ENCODE assay signal across 15 mouse cellular contexts in genomic region chr17:52565467-52566155, GRCm38 (mm10). TPM values are rescaled to one million over a fixed set of nuclear protein-coding genes. Genes with fewer than 3 reads are reported as not detected.
A peak's percentile ranks its signal among the peaks of the same experiment; 100 is the strongest.
DNase-seq lines count a peak whose midpoint lies in the region; ATAC-seq and TF ChIP-seq lines count a peak whose summit lies in the region.
"Had no signal": no experiment of that assay in that cellular context is flagged by ENCODE, and none has a peak within 500 bp of the region (broad histone marks: within the 10 kb centered on the region; RNA-seq: fewer than 3 reads in every experiment).

No protein-coding gene starts in this region.

- peak; percentile 66 for TF ChIP-seq CTCF in layer of hippocampus, adult 2 months (conservative IDR thresholded peaks at IDR 0.05)

- DNase-seq in layer of hippocampus, adult 2 months (ENCODE audit: low spot score in 2 of 2): no peak
- no peak for DNase-seq in layer of hippocampus, adult 18-20 months (ENCODE audit: low spot score in 2 of 2)
- DNase-seq in NIH3T3 (ENCODE audit: low read depth): peak; percentile 30
- DNase-seq in testis, postnatal 10 days (ENCODE audit: low spot score): no peak
- no peak for DNase-seq in layer of hippocampus, adult 9-10 months (ENCODE audit: low spot score)
- DNase-seq: adrenal gland, postnatal 36 days; cerebellum, adult 9-10 months; heart, postnatal 10 days; kidney, postnatal 25 days; right cerebral cortex, postnatal 14 days had no signal

- H3K4me3 ChIP-seq in layer of hippocampus, adult 2 months: no peak overlapping the region
- H3K4me3 ChIP-seq: midbrain, embryonic 10.5 days; stomach, embryonic 15.5 days had no signal

- ATAC-seq in CD4-positive, CD25-positive, alpha-beta regulatory T cell, adult 4 months: peak; percentile 37
- ATAC-seq in hematopoietic stem cell, adult 5-6 weeks (replicated peaks in 1 of 2; ENCODE audit: insufficient read depth in 1 of 2, low FRiP score in 2 of 2, low TSS enrichment in 1 of 2, low read depth in 1 of 2, poor library complexity in 2 of 2, severe bottlenecking in 2 of 2): peak; percentile 75

- no peak overlapping the region for H3K27ac ChIP-seq in layer of hippocampus, adult 2 months
- H3K27ac ChIP-seq: midbrain, embryonic 10.5 days; stomach, embryonic 15.5 days had no signal

RNA-seq across cellular contexts. Expression of gene Kcnh8, which starts 36.9 kb away (rescaled TPM):
- under 1 TPM; 0.33 to 0.56 TPM for total RNA-seq in layer of hippocampus, adult 2 months (2021)
- total RNA-seq in layer of hippocampus, adult 18-20 months (2021): under 1 TPM; 0.58 to 0.69 TPM
- polyA plus RNA-seq in CD4-positive, CD25-positive, alpha-beta regulatory T cell, adult 4 months (2017; shearing (Covaris generic)): not detected
- not detected in 2 replicates for total RNA-seq in hematopoietic stem cell, adult 5-6 weeks (2017)
- polyA plus RNA-seq: liver, embryonic 16.5 days had no signal
